Mouse (Mus musculus): ENCODE results near the gene Nsrp1. TPM values are rescaled to one million over a fixed set of nuclear protein-coding genes. Genes with fewer than 3 reads are reported as not detected.

Gene Nsrp1
- polyA plus RNA-seq, 1 experiment from 2014 or later, result 51.0 TPM

DNA sequence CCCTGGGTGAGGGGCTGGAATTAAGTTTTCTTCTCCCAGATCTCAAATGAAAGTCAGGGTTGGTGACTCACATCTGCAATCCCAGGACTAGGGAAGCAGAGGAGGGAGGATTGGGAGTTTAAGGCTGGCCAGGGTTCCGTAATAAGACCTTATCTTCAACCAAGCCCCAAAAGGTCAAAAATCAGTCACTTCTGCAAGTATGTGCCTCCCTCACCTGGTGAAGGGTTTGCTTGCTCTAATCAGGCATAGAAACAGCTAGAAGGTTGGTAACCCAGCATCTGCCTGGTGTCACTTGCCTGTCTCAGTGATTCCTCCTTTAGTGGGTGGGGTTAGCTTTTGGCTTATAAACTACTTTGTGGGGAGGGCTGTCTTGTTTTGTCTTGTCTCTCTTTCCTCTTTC is 75.9 kb downstream of the Nsrp1 start:
- Histone ChIP-seq H3K4me3 (ENCODE audit: low read depth, low read length) (no peak overlapping the region), H3K27me3 (replicated peaks; ENCODE audit: control insufficient read depth, insufficient read depth, low read length) (peaks cover 43% of the 10 kb centered on the region), H3K4me2 (ENCODE audit: low read length) (no peak overlapping the region), H3K36me3 (ENCODE audit: control insufficient read depth, insufficient read depth, low read length) (no peaks in the 10 kb centered on the region), H3K27ac (ENCODE audit: low read depth, low read length) (no peak overlapping the region), H3K9ac (ENCODE audit: low read length) (no peak overlapping the region), H3K4me1 (ENCODE audit: control insufficient read depth, insufficient read depth, low read length) (peaks cover 8% of the 10 kb centered on the region; the same call in 1 of the 2 replicates), H3K9me3 (replicated peaks; ENCODE audit: control insufficient read depth, low read length) (no peaks in the 10 kb centered on the region)
- DNase-seq (ENCODE audit: low spot score) (no peak), ATAC-seq (no peak)
- 83% methylated on average over 1 of the region's 1 CpGs for WGBS

DNA sequence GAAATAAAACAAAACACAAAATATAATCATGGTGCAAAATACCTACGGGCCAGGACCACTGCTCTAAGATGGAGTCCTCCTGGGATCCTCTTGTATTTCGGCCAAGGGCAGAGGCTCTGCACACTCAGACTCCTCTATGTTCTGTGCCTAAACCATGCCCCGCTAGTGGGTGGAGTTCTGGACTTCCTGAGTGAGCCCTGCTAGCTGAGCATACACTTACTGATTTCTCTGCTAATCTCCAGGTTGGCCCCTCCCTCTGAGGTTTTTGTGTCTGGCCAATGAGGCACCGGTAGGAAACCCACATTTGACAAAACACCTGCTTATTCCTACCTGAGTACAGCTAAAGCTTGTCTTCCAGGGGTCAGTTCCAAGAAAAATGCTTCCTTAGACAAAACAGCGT is 77.5 kb downstream of the Nsrp1 start:
- no peak for ATAC-seq
- no peaks in the 10 kb centered on the region for H3K36me3 ChIP-seq (ENCODE audit: control insufficient read depth, insufficient read depth, low read length)
- no peak overlapping the region for H3K27ac ChIP-seq (ENCODE audit: low read depth, low read length)
- 57% methylated on average over 5 of the region's 5 CpGs for WGBS
- no peak overlapping the region for H3K9ac ChIP-seq (ENCODE audit: low read length)
- no peaks in the 10 kb centered on the region for H3K9me3 ChIP-seq (replicated peaks; ENCODE audit: control insufficient read depth, low read length)
- no peak overlapping the region for H3K4me2 ChIP-seq (ENCODE audit: low read length)
- no peak for DNase-seq (ENCODE audit: low spot score)
- peaks cover 48% of the 10 kb centered on the region for H3K27me3 ChIP-seq (replicated peaks; ENCODE audit: control insufficient read depth, insufficient read depth, low read length)
- H3K4me1 ChIP-seq (ENCODE audit: control insufficient read depth, insufficient read depth, low read length), result peaks cover 8% of the 10 kb centered on the region; the same call in 1 of the 2 replicates
- no peak overlapping the region for H3K4me3 ChIP-seq (ENCODE audit: low read depth, low read length)

DNA sequence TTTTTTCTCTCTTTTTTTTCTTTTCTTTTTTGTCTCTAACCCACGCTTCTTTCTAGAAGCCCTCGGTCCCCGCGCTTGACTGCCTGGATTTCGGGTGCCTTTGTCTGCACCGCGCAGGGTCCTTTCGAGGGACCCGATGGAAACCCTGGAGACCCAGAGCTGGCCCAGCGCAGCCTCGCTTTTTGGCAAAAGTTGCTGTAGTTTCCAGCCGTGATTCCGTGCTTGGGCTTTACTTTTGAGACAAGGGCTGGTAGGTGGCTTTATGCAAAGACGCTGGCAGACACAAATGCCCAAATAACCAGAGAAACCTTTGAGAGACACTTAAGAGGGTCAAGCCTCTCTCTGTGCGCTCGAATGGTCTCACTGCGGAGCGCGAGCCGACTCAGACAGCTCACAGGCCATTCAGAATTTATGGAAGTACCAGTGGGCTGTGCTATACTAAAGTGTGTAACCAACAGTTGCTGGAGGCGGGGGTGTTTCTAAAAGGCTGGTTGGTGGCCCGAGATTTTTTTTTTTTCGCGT is 79.5 kb downstream of the Nsrp1 start:
- Histone ChIP-seq H3K36me3 (ENCODE audit: control insufficient read depth, insufficient read depth, low read length) (no peaks in the 10 kb centered on the region), H3K4me1 (ENCODE audit: control insufficient read depth, insufficient read depth, low read length) (peaks cover 8% of the 10 kb centered on the region; the same call in 1 of the 2 replicates), H3K27ac (ENCODE audit: low read depth, low read length) (no peak overlapping the region), H3K27me3 (replicated peaks; ENCODE audit: control insufficient read depth, insufficient read depth, low read length) (peaks cover 48% of the 10 kb centered on the region), H3K9me3 (replicated peaks; ENCODE audit: control insufficient read depth, low read length) (no peaks in the 10 kb centered on the region), H3K4me3 (ENCODE audit: low read depth, low read length) (peak overlapping the region; percentile 40), H3K4me2 (ENCODE audit: low read length) (peak overlapping the region; percentile 73), H3K9ac (ENCODE audit: low read length) (peak overlapping the region; percentile 44; the same call in 1 of the 2 replicates)
- ATAC-seq (no peak), DNase-seq (ENCODE audit: low spot score) (peak; percentile 15)
- 10% methylated on average over 24 of the region's 24 CpGs for WGBS

DNA sequence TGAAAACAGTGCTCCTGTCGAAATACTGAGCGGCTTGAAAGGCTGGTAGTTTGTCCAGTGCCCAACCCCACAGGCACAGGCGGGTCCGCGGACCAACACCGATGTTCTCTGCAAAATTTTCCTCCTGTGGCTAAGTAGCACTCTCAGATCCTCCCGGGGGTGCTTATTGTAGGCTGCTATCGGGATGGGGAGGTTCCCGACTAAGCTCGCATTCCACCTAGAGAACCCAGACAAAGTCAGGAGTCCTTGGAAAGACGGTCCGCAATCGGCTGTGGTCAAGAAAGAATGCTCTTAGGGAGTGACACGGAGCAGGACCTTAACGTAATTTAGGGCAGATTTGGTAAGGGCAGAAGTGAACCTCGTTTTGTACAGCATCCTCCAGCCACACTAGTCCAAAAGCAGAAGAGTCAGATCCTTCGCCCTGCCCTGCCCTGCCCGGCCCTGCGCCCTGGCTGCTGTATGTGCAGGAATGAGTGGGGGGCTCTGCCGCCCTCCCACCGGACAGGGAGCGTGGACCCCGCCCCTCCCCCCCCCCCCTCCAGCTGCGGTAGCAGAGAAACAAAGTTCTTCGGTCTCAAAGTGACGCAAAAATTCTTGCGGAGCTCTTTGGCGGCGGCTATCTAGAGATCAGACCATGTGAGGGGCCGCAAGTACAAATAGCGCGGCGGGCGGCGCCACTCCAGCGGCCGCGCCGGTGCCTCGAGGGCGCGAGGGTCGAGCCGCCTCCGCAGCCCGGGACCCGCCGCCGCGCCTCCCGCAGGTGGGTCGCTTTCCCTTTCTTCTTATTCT is 80.1 kb downstream of the Nsrp1 start, which contains the start of gene Slc6a4:
Slc6a4 (plus strand) TSS at position 688 of the 789 bp plus-strand sequence.
- Histone ChIP-seq H3K9me3 (replicated peaks; ENCODE audit: control insufficient read depth, low read length) (no peaks in the 10 kb centered on the region), H3K27ac (ENCODE audit: low read depth, low read length) (no peak within 1 kb of the TSS), H3K27me3 (replicated peaks; ENCODE audit: control insufficient read depth, insufficient read depth, low read length) (peaks cover 48% of the 10 kb centered on the region), H3K4me2 (ENCODE audit: low read length) (peak within 1 kb of the TSS; percentile 73), H3K36me3 (ENCODE audit: control insufficient read depth, insufficient read depth, low read length) (no peaks in the 10 kb centered on the region), H3K4me3 (ENCODE audit: low read depth, low read length) (peak within 1 kb of the TSS; percentile 40), H3K4me1 (ENCODE audit: control insufficient read depth, insufficient read depth, low read length) (peaks cover 8% of the 10 kb centered on the region; the same call in 1 of the 2 replicates), H3K9ac (ENCODE audit: low read length) (peak within 1 kb of the TSS; percentile 44)
- WGBS, result under 1% methylated on average over 43 of the region's 52 CpGs
- ATAC-seq (no peak), DNase-seq (ENCODE audit: low spot score) (peak; percentile 28)

DNA sequence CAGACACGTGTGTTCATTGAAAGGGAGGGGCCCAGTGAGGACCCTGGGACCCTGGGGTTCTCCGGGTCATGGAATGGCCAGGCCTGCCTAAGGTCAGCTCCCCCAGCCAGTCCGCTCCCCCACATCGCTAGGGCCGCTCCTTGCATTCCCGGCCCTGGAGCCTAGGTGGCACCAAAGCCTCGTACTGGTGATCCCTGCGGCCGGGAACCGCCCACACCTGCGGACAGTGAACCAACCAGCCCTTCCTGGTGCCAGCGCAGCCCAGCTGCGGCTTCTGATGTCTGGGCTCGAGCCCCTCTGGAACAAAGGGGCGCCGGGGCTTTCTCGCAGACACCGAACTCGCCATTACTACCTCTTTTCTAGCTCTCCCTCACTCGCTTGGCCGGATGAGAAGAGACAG is 80.9 kb downstream of the Nsrp1 start:
- Histone ChIP-seq H3K9ac (ENCODE audit: low read length) (peak overlapping the region; percentile 44; the same call in 1 of the 2 replicates), H3K27me3 (replicated peaks; ENCODE audit: control insufficient read depth, insufficient read depth, low read length) (peaks cover 48% of the 10 kb centered on the region)

DNA sequence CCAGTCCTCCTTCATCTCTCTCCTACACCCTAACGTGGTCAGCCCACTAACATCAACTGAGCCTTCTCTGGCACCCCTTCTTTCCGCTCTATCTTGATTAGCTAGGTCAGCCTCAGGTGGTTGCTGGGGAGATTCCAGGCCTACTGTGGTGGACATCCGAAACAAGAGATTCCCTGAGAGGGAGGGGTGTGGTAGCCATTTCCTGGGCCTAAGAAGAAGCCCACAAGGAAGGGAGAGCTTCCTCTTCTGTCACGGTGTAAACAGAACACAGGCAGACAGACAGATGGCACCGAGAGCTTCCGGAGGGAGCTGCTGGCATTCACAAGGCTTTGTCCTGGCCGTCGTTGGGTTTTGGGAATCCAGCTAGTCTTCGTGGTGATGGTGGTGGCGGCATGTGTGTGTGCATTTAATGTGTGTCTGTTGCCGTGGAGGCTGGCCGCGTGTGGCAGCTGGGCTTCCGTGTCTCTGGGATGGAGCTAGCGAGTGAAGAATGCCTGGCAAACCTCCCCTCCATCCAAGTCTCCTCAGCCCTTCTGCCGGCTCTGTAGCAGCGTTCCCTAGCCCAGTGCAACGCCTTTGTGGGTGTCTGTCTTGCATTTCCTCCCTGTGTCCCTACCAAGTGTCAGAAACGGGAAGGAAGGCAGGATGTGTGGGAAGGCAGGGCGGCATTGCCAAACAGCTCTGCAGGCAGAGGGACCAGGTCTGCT is 82.1 kb downstream of the Nsrp1 start:
- H3K27ac ChIP-seq (ENCODE audit: low read depth, low read length), result no peak overlapping the region
- peak overlapping the region; percentile 13; the same call in 1 of the 2 replicates for H3K9ac ChIP-seq (ENCODE audit: low read length)
- DNase-seq (ENCODE audit: low spot score), result peak; percentile 35
- no peak overlapping the region for H3K4me2 ChIP-seq (ENCODE audit: low read length)
- H3K27me3 ChIP-seq (replicated peaks; ENCODE audit: control insufficient read depth, insufficient read depth, low read length), result peaks cover 39% of the 10 kb centered on the region
- ATAC-seq, result no peak
- WGBS, result 60% methylated on average over 20 of the region's 20 CpGs
- no peaks in the 10 kb centered on the region for H3K9me3 ChIP-seq (replicated peaks; ENCODE audit: control insufficient read depth, low read length)
- H3K4me1 ChIP-seq (ENCODE audit: control insufficient read depth, insufficient read depth, low read length), result peaks cover 8% of the 10 kb centered on the region; the same call in 1 of the 2 replicates
- H3K4me3 ChIP-seq (ENCODE audit: low read depth, low read length), result no peak overlapping the region
- H3K36me3 ChIP-seq (ENCODE audit: control insufficient read depth, insufficient read depth, low read length), result no peaks in the 10 kb centered on the region

More for the DNA sequence above, 80.9 kb downstream of the Nsrp1 start:
- Histone ChIP-seq H3K4me2 (ENCODE audit: low read length) (peak overlapping the region; percentile 73), H3K27ac (ENCODE audit: low read depth, low read length) (no peak overlapping the region), H3K9me3 (replicated peaks; ENCODE audit: control insufficient read depth, low read length) (no peaks in the 10 kb centered on the region), H3K36me3 (ENCODE audit: control insufficient read depth, insufficient read depth, low read length) (no peaks in the 10 kb centered on the region), H3K4me1 (ENCODE audit: control insufficient read depth, insufficient read depth, low read length) (peaks cover 8% of the 10 kb centered on the region; the same call in 1 of the 2 replicates), H3K4me3 (ENCODE audit: low read depth, low read length) (peak overlapping the region; percentile 40)
- peak; percentile 74 for DNase-seq (ENCODE audit: low spot score)
- WGBS, result 1% methylated on average over 21 of the region's 21 CpGs
- ATAC-seq, result peak; percentile 60

MicroRNAs encoded within 50 kb of the gene (microRNA counts, 519-probe panel; counts per million panel counts)
- microRNA mmu-miR-423-3p, result 4,285 counts per million, percentile 51 among the panel's probes with 10 or more counts
- microRNA mmu-miR-423-5p, result 4,195 counts per million, percentile 49 among the panel's probes with 10 or more counts

Small RNA genes lying within 50 kb of the gene (microRNA-seq; reads per million reads assigned to microRNA genes)
- gene Mir423, result 2,602 reads per million, percentile 88 among the genes with 10 or more reads in this experiment

Other genes with a start within 250 kb of the Nsrp1 start
- 8.0 and 9.8 TPM in 2 replicates for gene Cpd, start 231.4 kb downstream of the Nsrp1 start, polyA plus RNA-seq (2014; fragmentation: Nextera tagmentation; extraction: Ambion mirVana)
- gene Tmigd1, start 176.3 kb downstream of the Nsrp1 start, polyA plus RNA-seq (2014; fragmentation: Nextera tagmentation; extraction: Ambion mirVana), result not detected in 2 replicates
- gene Blmh, start 153.6 kb downstream of the Nsrp1 start, polyA plus RNA-seq (2014; fragmentation: Nextera tagmentation; extraction: Ambion mirVana), result 110 and 119 TPM in 2 replicates
- gene Slc6a4, start 79.8 kb downstream of the Nsrp1 start, polyA plus RNA-seq (2014; fragmentation: Nextera tagmentation; extraction: Ambion mirVana), result 0.10 and 0.46 TPM in 2 replicates
- gene Efcab5, start 110.5 kb upstream of the Nsrp1 start, polyA plus RNA-seq (2014; fragmentation: Nextera tagmentation; extraction: Ambion mirVana), result 0.49 and 0.74 TPM in 2 replicates
- 15.5 and 18.7 TPM in 2 replicates for gene Ssh2, start 137.9 kb upstream of the Nsrp1 start, polyA plus RNA-seq (2014; fragmentation: Nextera tagmentation; extraction: Ambion mirVana)